Mouse (Mus musculus) megakaryocyte, adult 5-6 weeks (primary cell): ENCODE results near the gene Map2k4. TPM values are rescaled to one million over a fixed set of nuclear protein-coding genes. Genes with fewer than 3 reads are reported as not detected.

ENCODE experiments used
- ATAC-seq: 2 replicates; pipeline ENCODE4 v1.8.0; 2016; ENCODE audit warnings: mild to moderate bottlenecking, inconsistent platforms; ENCODE audit not compliant: poor library complexity, severe bottlenecking
- total RNA-seq, 2 experiments: library from RNA; stranded (forward) in 1 of 2; stranded (reverse) in 1 of 2; fragments of 153-499, 151-499 nt in 1 of 2; fragments of 221-1000, 200-1000 nt in 1 of 2; gene quantifications; 2 replicates each; pipeline versions ENCODE4 v1.2.3 to v1.2.4; 2015 to 2017

The Map2k4 gene
- total RNA-seq, 2 experiments from 2014 or later, result 29.1 to 57.5 TPM

- no peak for ATAC-seq
These were observed 74.3 kb downstream of the Map2k4 start for GRCm38 (mm10) chr11:65713830-65714229.

- no peak for ATAC-seq
These were observed 75.3 kb downstream of the Map2k4 start for GRCm38 (mm10) chr11:65712754-65713306.

GRCm38 (mm10) chr11:65706784-65707183 lies 81.3 kb downstream of the Map2k4 start:
- no peak for ATAC-seq

- no peak for ATAC-seq
These were observed 81.9 kb downstream of the Map2k4 start for GRCm38 (mm10) chr11:65706176-65706575.

GRCm38 (mm10) chr11:65704861-65705260 lies 83.2 kb downstream of the Map2k4 start:
- peak; percentile 43 for ATAC-seq

- no peak for ATAC-seq
These were observed 109.2 kb downstream of the Map2k4 start for GRCm38 (mm10) chr11:65678824-65679402.

GRCm38 (mm10) chr11:65667348-65667969 lies 120.6 kb downstream of the Map2k4 start:
- ATAC-seq, result no peak

- ATAC-seq, result no peak
These were observed 123.2 kb downstream of the Map2k4 start for GRCm38 (mm10) chr11:65664903-65665302.

GRCm38 (mm10) chr11:65661790-65662522 lies 126.1 kb downstream of the Map2k4 start:
- no peak for ATAC-seq

GRCm38 (mm10) chr11:65653932-65654331 lies 134.2 kb downstream of the Map2k4 start:
- ATAC-seq, result no peak

GRCm38 (mm10) chr11:65651426-65651825 lies 136.7 kb downstream of the Map2k4 start:
- no peak for ATAC-seq

GRCm38 (mm10) chr11:65649956-65650715 lies 138.0 kb downstream of the Map2k4 start:
- no peak for ATAC-seq

- no peak for ATAC-seq
These were observed 138.6 kb downstream of the Map2k4 start for GRCm38 (mm10) chr11:65649469-65649868.

- ATAC-seq, result no peak
These were observed 141.8 kb downstream of the Map2k4 start for GRCm38 (mm10) chr11:65646314-65646713.

- ATAC-seq, result no peak
These were observed 143.6 kb downstream of the Map2k4 start for GRCm38 (mm10) chr11:65644539-65644938.

- no peak for ATAC-seq
These were observed 147.8 kb downstream of the Map2k4 start for GRCm38 (mm10) chr11:65640261-65640660.

Other genes with a start within 250 kb of the Map2k4 start
- 5.4 and 9.8 TPM in 2 replicates for gene Zkscan6, start 18.9 kb upstream of the Map2k4 start, total RNA-seq (2015)
- 20.7 and 26.1 TPM in 2 replicates for gene Zkscan6, start 18.9 kb upstream of the Map2k4 start, total RNA-seq (2017)